Mouse (Mus musculus): ENCODE data around the gene Ppm1d.

Gene Ppm1d

GRCm38 (mm10) chr11:85392179-85392863, 81.3 kb downstream of the Ppm1d start:
- in situ Hi-C loops (cut with MboI; ENCODE audit: low pct_unique_long_range_greater_than_20kb in 1 of 2, low sequenced_read_pairs in 2 of 2, unreplicated experiment in 1 of 2): loop anchor here (25.0 kb wide), 2 partner anchors 420 to 445 kb away; partner anchors contain the start of gene Tbx2 (in 1 of the 2)

- in situ Hi-C loops (cut with MboI; ENCODE audit: low pct_unique_long_range_greater_than_20kb in 1 of 2, low sequenced_read_pairs in 2 of 2, unreplicated experiment in 1 of 2): loop anchor here (25.0 kb wide), 2 partner anchors 419 to 444 kb away; partner anchors contain the start of gene Tbx2 (in 1 of the 2)
Measured at GRCm38 (mm10) chr11:85392864-85393220, 81.8 kb downstream of the Ppm1d start.

- in situ Hi-C loops (cut with MboI; ENCODE audit: low pct_unique_long_range_greater_than_20kb in 1 of 2, low sequenced_read_pairs in 2 of 2, unreplicated experiment in 1 of 2): loop anchor here (25.0 kb wide), 2 partner anchors 418 to 443 kb away; partner anchors contain the start of gene Tbx2 (in 1 of the 2)
Measured at GRCm38 (mm10) chr11:85393990-85394389, 82.9 kb downstream of the Ppm1d start.

- in situ Hi-C loops (cut with MboI; ENCODE audit: low pct_unique_long_range_greater_than_20kb in 1 of 2, low sequenced_read_pairs in 2 of 2, unreplicated experiment in 1 of 2): loop anchor here (25.0 kb wide), 2 partner anchors 417 to 442 kb away; partner anchors contain the start of gene Tbx2 (in 1 of the 2)
Measured at GRCm38 (mm10) chr11:85395361-85395760, 84.3 kb downstream of the Ppm1d start.

Data from mouse embryonic stem cell (cell line).